Comparison of ENCODE assay signal across 30 mouse cellular contexts in the genomic region with DNA sequence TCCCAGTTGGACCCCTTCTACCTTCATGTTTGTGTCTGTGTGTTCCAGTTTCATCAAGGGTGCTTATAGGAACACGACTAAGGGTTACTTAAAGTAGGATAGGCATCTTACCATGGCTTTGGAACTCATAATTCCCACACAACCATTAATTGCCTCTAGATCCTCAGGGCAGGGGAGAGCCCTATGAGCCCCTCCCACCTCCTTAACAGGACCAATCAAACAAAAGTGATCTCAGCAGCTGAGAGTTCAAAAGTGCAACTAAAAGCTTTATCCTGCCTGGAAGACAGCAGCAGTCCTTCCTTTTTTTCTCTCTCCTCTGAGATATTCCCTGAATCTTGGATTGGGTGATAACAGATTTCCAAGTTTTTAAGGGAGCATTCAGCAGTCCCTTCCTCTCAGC. TPM values are rescaled to one million over a fixed set of nuclear protein-coding genes. Genes with fewer than 3 reads are reported as not detected.
A peak's percentile ranks its signal among the peaks of the same experiment; 100 is the strongest.
DNase-seq lines count a peak whose midpoint lies in the region; ATAC-seq and TF ChIP-seq lines count a peak whose summit lies in the region.
"Had no signal": no experiment of that assay in that cellular context is flagged by ENCODE, and none has a peak within 500 bp of the region (broad histone marks: within the 10 kb centered on the region; RNA-seq: fewer than 3 reads in every experiment).

No protein-coding gene starts in this region.

- no peak for ATAC-seq in lung, embryonic 14.5 days (ENCODE audit: insufficient read depth)
- ATAC-seq in intestine, embryonic 14.5 days (replicated peaks; ENCODE audit: low FRiP score, low TSS enrichment, low read depth): peak; percentile 55; the same call in 1 of the 2 replicates
- ATAC-seq: activated CD4-positive, CD25-positive, alpha-beta regulatory T cell, adult 4 months; forebrain, embryonic 15.5 days; hindbrain, postnatal 0 days; liver, postnatal 0 days; lung, postnatal 0 days; midbrain, embryonic 13.5 days had no signal

- 31% methylated on average over 1 of the region's 1 CpGs for WGBS in lung, embryonic 14.5 days
- WGBS in intestine, embryonic 14.5 days: 23% methylated on average over 1 of the region's 1 CpGs

- H3K27me3 ChIP-seq in lung, embryonic 14.5 days (ENCODE audit: insufficient read depth, low read length): no peaks in the 10 kb centered on the region
- H3K27me3 ChIP-seq in intestine, embryonic 14.5 days (replicated peaks; ENCODE audit: control insufficient read depth, insufficient read depth, low read length): no peaks in the 10 kb centered on the region
- H3K27me3 ChIP-seq: embryonic facial prominence, embryonic 13.5 days; forebrain, embryonic 15.5 days; hindbrain, embryonic 12.5 days; limb, embryonic 12.5 days; neural tube, embryonic 12.5 days had no signal

- H3K9me3 ChIP-seq in lung, embryonic 14.5 days (ENCODE audit: low read depth, low read length): no peaks in the 10 kb centered on the region
- H3K9me3 ChIP-seq in intestine, embryonic 14.5 days (ENCODE audit: control insufficient read depth, low read length): no peaks in the 10 kb centered on the region
- H3K9me3 ChIP-seq: embryonic facial prominence, embryonic 13.5 days; forebrain, embryonic 10.5 days; forebrain, embryonic 15.5 days; hindbrain, embryonic 12.5 days; limb, embryonic 12.5 days; midbrain, embryonic 13.5 days; neural tube, embryonic 12.5 days had no signal

- TF ChIP-seq CTCF in lung, embryonic 14.5 days (IDR thresholded peaks at IDR 0.05; ENCODE audit: low read depth): no peak

- H3K4me3 ChIP-seq in lung, embryonic 14.5 days (ENCODE audit: low read depth, low read length): no peak overlapping the region
- no peak overlapping the region for H3K4me3 ChIP-seq in intestine, embryonic 14.5 days (ENCODE audit: low read depth, low read length)
- H3K4me3 ChIP-seq: embryonic facial prominence, embryonic 13.5 days; forebrain, embryonic 10.5 days; forebrain, embryonic 15.5 days; gastrocnemius, adult 2 months; hindbrain, embryonic 12.5 days; limb, embryonic 12.5 days; midbrain, embryonic 13.5 days; neural tube, embryonic 12.5 days had no signal

- no peaks in the 10 kb centered on the region for H3K36me3 ChIP-seq in lung, embryonic 14.5 days (ENCODE audit: insufficient read depth)
- H3K36me3 ChIP-seq in intestine, embryonic 14.5 days (ENCODE audit: control insufficient read depth, insufficient read depth, low read length): no peaks in the 10 kb centered on the region
- H3K36me3 ChIP-seq: embryonic facial prominence, embryonic 13.5 days; forebrain, embryonic 10.5 days; forebrain, embryonic 15.5 days; hindbrain, embryonic 12.5 days; limb, embryonic 12.5 days; midbrain, embryonic 13.5 days; neural tube, embryonic 12.5 days had no signal

- H3K9ac ChIP-seq in lung, embryonic 14.5 days: no peak overlapping the region
- H3K9ac ChIP-seq in intestine, embryonic 14.5 days (ENCODE audit: low read length): no peak overlapping the region
- H3K9ac ChIP-seq: embryonic facial prominence, embryonic 13.5 days; forebrain, embryonic 15.5 days; hindbrain, embryonic 12.5 days; limb, embryonic 12.5 days; liver, postnatal 0 days; midbrain, embryonic 13.5 days; neural tube, embryonic 12.5 days had no signal

- no peak overlapping the region for H3K27ac ChIP-seq in lung, embryonic 14.5 days (ENCODE audit: low read depth)
- peak overlapping the region; percentile 43; the same call in 1 of the 2 replicates for H3K27ac ChIP-seq in intestine, embryonic 14.5 days (ENCODE audit: low read depth)
- H3K27ac ChIP-seq: embryonic facial prominence, embryonic 13.5 days; forebrain, embryonic 10.5 days; forebrain, embryonic 15.5 days; gastrocnemius, adult 2 months; hindbrain, embryonic 12.5 days; hindbrain, postnatal 0 days; limb, embryonic 12.5 days; macrophage; midbrain, embryonic 13.5 days; neural tube, embryonic 12.5 days had no signal

- DNase-seq in embryo, embryonic 10.5 days (ENCODE audit: low spot score): peak; percentile 45
- no peak for DNase-seq in embryo, embryonic 11 days
- DNase-seq in lung, embryonic 14.5 days: peak; percentile 58
- no peak for DNase-seq in lung, postnatal 36 days
- DNase-seq in intestine, embryonic 14.5 days (ENCODE audit: low spot score): no peak
- DNase-seq in right cerebral cortex, postnatal 4 days: no peak
- DNase-seq in left cerebral cortex, adult 9 months (ENCODE audit: low spot score in 2 of 2): no peak
- DNase-seq: adrenal gland, adult 2 months; adrenal gland, postnatal 36 days; cerebellum, adult 18-20 months; cerebellum, postnatal 10 days; gastrocnemius, adult 2 months; kidney, adult 18-20 months; layer of hippocampus, adult 9-11 months; liver, postnatal 0 days; right cerebral cortex, adult 18-20 months; thymus, adult 2 months; thymus, postnatal 36 days had no signal

- H3K4me1 ChIP-seq in lung, embryonic 14.5 days (ENCODE audit: insufficient read depth): peaks cover 6% of the 10 kb centered on the region
- H3K4me1 ChIP-seq in intestine, embryonic 14.5 days (replicated peaks; ENCODE audit: control insufficient read depth, insufficient read depth, low read length): peaks cover 19% of the 10 kb centered on the region

- no peak overlapping the region for H3K4me2 ChIP-seq in lung, embryonic 14.5 days
- H3K4me2 ChIP-seq in intestine, embryonic 14.5 days (ENCODE audit: low read length): peak overlapping the region; percentile 22; the same call in 1 of the 2 replicates
- H3K4me2 ChIP-seq: embryonic facial prominence, embryonic 13.5 days; forebrain, embryonic 15.5 days; hindbrain, embryonic 12.5 days; limb, embryonic 12.5 days; midbrain, embryonic 13.5 days; neural tube, embryonic 12.5 days had no signal

RNA-seq across cellular contexts. Expression of a gene that starts 20.7 kb away (rescaled TPM):
- polyA plus RNA-seq in lung, embryonic 14.5 days (2014; fragmentation: Nextera tagmentation; extraction: Ambion mirVana): 7.1 and 7.6 TPM in 2 replicates
- 6.5 and 6.9 TPM in 2 replicates for polyA plus RNA-seq in intestine, embryonic 14.5 days (2014; fragmentation: Nextera tagmentation; extraction: Ambion mirVana)

RNA-seq across cellular contexts. Expression of a gene that starts 21.5 kb away (rescaled TPM):
- 0.63 and 0.73 TPM in 2 replicates for polyA plus RNA-seq in lung, embryonic 14.5 days (2014; fragmentation: Nextera tagmentation; extraction: Ambion mirVana)
- polyA plus RNA-seq in intestine, embryonic 14.5 days (2014; fragmentation: Nextera tagmentation; extraction: Ambion mirVana): 0.14 and 0.52 TPM in 2 replicates
- polyA plus RNA-seq: activated CD4-positive, CD25-positive, alpha-beta regulatory T cell, adult 4 months; adrenal gland, adult 2 months; forebrain, embryonic 15.5 days; liver, adult 2 months; liver, postnatal 0 days; macrophage had no signal

RNA-seq across cellular contexts. Expression of a gene that starts 23.6 kb away (rescaled TPM):
- 13.0 and 14.6 TPM in 2 replicates for polyA plus RNA-seq in lung, embryonic 14.5 days (2014; fragmentation: Nextera tagmentation; extraction: Ambion mirVana)
- polyA plus RNA-seq in intestine, embryonic 14.5 days (2014; fragmentation: Nextera tagmentation; extraction: Ambion mirVana): 12.1 and 15.7 TPM in 2 replicates
- polyA plus RNA-seq: activated CD4-positive, CD25-positive, alpha-beta regulatory T cell, adult 4 months; macrophage had no signal

RNA-seq across cellular contexts. Expression of a gene that starts 25.1 kb away (rescaled TPM):
- polyA plus RNA-seq in lung, embryonic 14.5 days (2014; fragmentation: Nextera tagmentation; extraction: Ambion mirVana): 6.6 and 7.5 TPM in 2 replicates
- 6.1 and 8.1 TPM in 2 replicates for polyA plus RNA-seq in intestine, embryonic 14.5 days (2014; fragmentation: Nextera tagmentation; extraction: Ambion mirVana)
- polyA plus RNA-seq: macrophage had no signal

RNA-seq across cellular contexts. Expression of a gene that starts 33.1 kb away (rescaled TPM):
- polyA plus RNA-seq in lung, embryonic 14.5 days (2014; fragmentation: Nextera tagmentation; extraction: Ambion mirVana): 1.0 and 1.8 TPM in 2 replicates
- polyA plus RNA-seq in intestine, embryonic 14.5 days (2014; fragmentation: Nextera tagmentation; extraction: Ambion mirVana): 0.47 and 1.1 TPM in 2 replicates
- polyA plus RNA-seq: lung, postnatal 0 days had no signal

Comparison
In these comparisons a context has a peak if more than half of its experiments do, and no peak if none do; other contexts are left out.
1. DNase-seq: peak in embryo, embryonic 10.5 days (single experiment) and lung, embryonic 14.5 days (single experiment); none in embryo, embryonic 11 days (single experiment), lung, postnatal 36 days (single experiment), intestine, embryonic 14.5 days (single experiment), right cerebral cortex, postnatal 4 days (single experiment) and left cerebral cortex, adult 9 months (0 of 2).